15 mouse cellular contexts compared by ENCODE assay signal in genomic region chr14:122336957-122337356, GRCm38 (mm10).
A peak's percentile ranks its signal among the peaks of the same experiment; 100 is the strongest.
DNase-seq lines count a peak whose midpoint lies in the region; ATAC-seq and TF ChIP-seq lines count a peak whose summit lies in the region.
"Had no signal": no experiment of that assay in that cellular context is flagged by ENCODE, and none has a peak within 500 bp of the region (broad histone marks: within the 10 kb centered on the region; RNA-seq: fewer than 3 reads in every experiment).

No protein-coding gene starts in this region.

- no peaks in the 10 kb centered on the region for H3K36me3 ChIP-seq in lung, embryonic 14.5 days (ENCODE audit: insufficient read depth)
- H3K36me3 ChIP-seq in limb, embryonic 10.5 days = no peaks in the 10 kb centered on the region
- H3K36me3 ChIP-seq: embryonic facial prominence, embryonic 12.5 days; neural tube, embryonic 13.5 days had no signal

- no peak overlapping the region for H3K9ac ChIP-seq in lung, embryonic 14.5 days
- H3K9ac ChIP-seq: embryonic facial prominence, embryonic 12.5 days; neural tube, embryonic 13.5 days had no signal

- H3K9me3 ChIP-seq in lung, embryonic 14.5 days (ENCODE audit: low read depth, low read length) = no peaks in the 10 kb centered on the region
- no peaks in the 10 kb centered on the region for H3K9me3 ChIP-seq in limb, embryonic 10.5 days (replicated peaks)
- H3K9me3 ChIP-seq: embryonic facial prominence, embryonic 12.5 days; neural tube, embryonic 13.5 days had no signal

- ATAC-seq in lung, embryonic 14.5 days (ENCODE audit: insufficient read depth) = no peak
- ATAC-seq: hindbrain, embryonic 16.5 days had no signal

- no peaks in the 10 kb centered on the region for H3K4me1 ChIP-seq in lung, embryonic 14.5 days (ENCODE audit: insufficient read depth)
- peaks cover 26% of the 10 kb centered on the region for H3K4me1 ChIP-seq in limb, embryonic 10.5 days
- H3K4me1 ChIP-seq: embryonic facial prominence, embryonic 12.5 days; megakaryocyte, embryonic 14.5 days; neural tube, embryonic 13.5 days had no signal

- no peaks in the 10 kb centered on the region for H3K27me3 ChIP-seq in lung, embryonic 14.5 days (ENCODE audit: insufficient read depth, low read length)
- H3K27me3 ChIP-seq in limb, embryonic 10.5 days (ENCODE audit: low read depth, poor library complexity, severe bottlenecking) = no peaks in the 10 kb centered on the region
- H3K27me3 ChIP-seq: embryonic facial prominence, embryonic 12.5 days; megakaryocyte, embryonic 14.5 days; neural tube, embryonic 13.5 days had no signal

- H3K4me2 ChIP-seq in lung, embryonic 14.5 days = no peak overlapping the region
- H3K4me2 ChIP-seq: embryonic facial prominence, embryonic 12.5 days; neural tube, embryonic 13.5 days had no signal

- no peak overlapping the region for H3K4me3 ChIP-seq in lung, embryonic 14.5 days (ENCODE audit: low read depth, low read length)
- no peak overlapping the region for H3K4me3 ChIP-seq in limb, embryonic 10.5 days
- H3K4me3 ChIP-seq: embryonic facial prominence, embryonic 12.5 days; heart, adult 2 months; megakaryocyte, embryonic 14.5 days; neural tube, embryonic 13.5 days had no signal

- H3K27ac ChIP-seq in lung, embryonic 14.5 days (ENCODE audit: low read depth) = no peak overlapping the region
- peak overlapping the region; percentile 30; the same call in 1 of the 2 replicates for H3K27ac ChIP-seq in limb, embryonic 10.5 days
- H3K27ac ChIP-seq: embryonic facial prominence, embryonic 12.5 days; heart, adult 2 months; neural tube, embryonic 13.5 days had no signal

- no peak for TF ChIP-seq CTCF in lung, embryonic 14.5 days (IDR thresholded peaks at IDR 0.05; ENCODE audit: low read depth)

- DNase-seq in cerebellum, adult 9-10 months = peak; percentile 66
- no peak for DNase-seq in cerebellum, adult 8-10 months
- peak; percentile 7 for DNase-seq in lung, embryonic 14.5 days
- DNase-seq in lung, adult 18-20 months = no peak
- peak; percentile 56 for DNase-seq in brain, adult 2 months (ENCODE audit: low read depth, low spot score)
- no peak for DNase-seq in limb, embryonic 10.5 days (ENCODE audit: low spot score)
- no peak for DNase-seq in testis, postnatal 14 days (ENCODE audit: low spot score)
- DNase-seq in gastrocnemius, postnatal 25 days = no peak
- DNase-seq: heart, adult 2 months; kidney, adult 8-10 months; thymus, adult 2 months had no signal

- 47% methylated on average over 4 of the region's 4 CpGs for WGBS in lung, embryonic 14.5 days
- 21% methylated on average over 4 of the region's 4 CpGs for WGBS in limb, embryonic 10.5 days

Comparison
In these comparisons a context has a peak if more than half of its experiments do, and no peak if none do; other contexts are left out.
1. DNase-seq: peak in cerebellum, adult 9-10 months (single experiment), lung, embryonic 14.5 days (single experiment) and brain, adult 2 months (single experiment); none in cerebellum, adult 8-10 months (single experiment), lung, adult 18-20 months (0 of 2), limb, embryonic 10.5 days (single experiment), testis, postnatal 14 days (single experiment) and gastrocnemius, postnatal 25 days (single experiment).